Mouse (Mus musculus) layer of hippocampus, postnatal 10 days (tissue): ENCODE results near the gene Lmod2. TPM values are rescaled to one million over a fixed set of nuclear protein-coding genes. Genes with fewer than 3 reads are reported as not detected.

Source experiments
- DNase-seq, 2 experiments: peaks; one replicate each; pipeline ENCODE4 v3.0.0; 2021; ENCODE audit warnings: low spot score in 2 of 2
- long read RNA-seq: library from polyadenylated mRNA; stranded (forward); transcript quantifications from one replicate; pipeline ENCODE4 v2.0.0, GENCODE M21; 2023
- total RNA-seq, 2 experiments: library from RNA; stranded (reverse); gene quantifications; 2 replicates each; pipeline ENCODE4 v1.2.3; 2021

The Lmod2 gene
- not detected for total RNA-seq
- long read RNA-seq, result 0 reads

- no peak for DNase-seq
Observed at GRCm38 (mm10) chr6:24597500-24597899, at the start of gene Lmod2. Gene Lmod2, plus strand, starts transcription at chr6:24597762.

DNA sequence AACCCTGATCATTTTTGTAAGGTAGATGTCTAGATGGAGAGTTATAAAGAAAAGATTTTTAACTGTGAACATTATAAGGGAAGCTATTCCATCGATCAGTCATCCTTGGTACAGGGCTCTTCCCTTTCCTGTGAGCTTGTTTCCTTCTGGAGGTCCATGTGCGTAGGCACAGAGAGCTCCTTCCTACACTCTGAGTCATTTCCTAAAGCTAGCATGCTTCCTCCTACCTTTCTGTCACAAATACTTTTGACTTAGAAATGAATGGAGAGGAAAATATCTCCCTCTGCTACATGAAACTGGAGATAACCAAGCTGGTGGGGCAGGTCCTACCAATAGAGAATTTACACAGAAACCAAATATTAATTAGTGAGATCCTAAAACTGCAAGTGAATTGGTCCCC is 47.8 kb upstream of the Lmod2 start:
- no peak for DNase-seq

DNA sequence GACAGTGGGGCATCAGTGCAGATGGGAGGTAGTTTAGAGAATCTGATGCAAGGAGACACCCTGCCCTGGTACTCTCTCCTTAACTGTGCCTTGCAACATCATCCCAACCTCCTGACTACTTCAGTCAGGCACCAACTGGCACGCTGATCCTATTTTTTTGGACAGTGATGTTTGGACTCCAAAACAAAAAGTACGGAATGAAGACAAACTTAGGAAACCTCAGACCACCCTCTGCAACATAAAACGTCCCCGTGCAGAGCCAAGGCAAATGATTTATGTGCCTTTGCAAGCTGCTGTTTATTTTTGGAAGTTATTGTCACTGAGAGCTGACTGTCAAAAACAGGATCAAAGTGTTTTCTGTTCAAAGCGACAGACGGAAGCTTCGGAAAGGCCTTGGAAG is 45.5 kb upstream of the Lmod2 start:
- DNase-seq, result no peak

GRCm38 (mm10) chr6:24554427-24555086 is 43.0 kb upstream of the Lmod2 start:
- DNase-seq, result no peak

DNA sequence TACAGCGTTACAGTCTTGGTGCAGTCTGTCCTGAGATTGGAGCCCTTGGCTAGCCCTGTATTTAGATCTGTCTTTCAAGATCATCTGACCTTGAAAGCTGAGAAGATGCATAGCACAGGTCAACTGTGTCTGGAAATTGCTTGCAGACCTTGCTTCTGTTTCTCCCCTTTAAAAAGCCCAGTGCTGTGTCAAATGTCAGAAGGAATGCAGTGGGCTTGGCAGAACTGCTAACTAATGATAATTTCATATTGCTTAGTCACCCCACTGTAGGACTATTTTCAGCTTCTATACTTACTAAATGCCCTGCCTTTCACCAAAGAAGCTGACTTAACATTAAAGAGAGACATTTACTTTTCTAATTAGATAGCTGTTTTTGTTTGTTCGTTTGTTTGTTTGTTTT is 42.1 kb upstream of the Lmod2 start:
- no peak for DNase-seq

- peak; percentile 47 to 48 for DNase-seq
Observed at GRCm38 (mm10) chr6:24564081-24564480, 33.5 kb upstream of the Lmod2 start.

DNA sequence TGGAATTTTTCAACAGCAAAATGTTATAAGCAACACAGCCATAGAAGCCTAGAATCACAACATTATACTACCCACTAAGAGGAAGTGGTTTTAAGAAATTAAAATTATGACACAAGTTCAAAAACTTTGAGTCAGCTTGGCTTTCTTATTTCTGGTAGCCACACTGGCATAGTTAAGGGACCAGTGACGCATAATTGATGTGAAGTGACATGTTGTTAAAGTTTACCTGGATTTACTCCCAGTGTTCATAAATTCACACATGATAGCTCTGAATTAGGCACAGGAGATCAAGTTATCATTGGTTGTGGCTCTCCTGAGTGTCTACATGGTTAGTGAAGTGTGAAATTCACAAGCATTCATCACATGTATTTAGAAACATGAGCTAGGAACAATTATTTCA is 32.7 kb upstream of the Lmod2 start:
- DNase-seq, result no peak

GRCm38 (mm10) chr6:24568963-24569362 is 28.6 kb upstream of the Lmod2 start:
- DNase-seq, result no peak

GRCm38 (mm10) chr6:24569711-24570110 is 27.9 kb upstream of the Lmod2 start:
- DNase-seq, result no peak

GRCm38 (mm10) chr6:24570278-24570677 is 27.3 kb upstream of the Lmod2 start:
- DNase-seq, result no peak

- DNase-seq, result no peak
Observed at GRCm38 (mm10) chr6:24571126-24571525, 26.4 kb upstream of the Lmod2 start.

DNA sequence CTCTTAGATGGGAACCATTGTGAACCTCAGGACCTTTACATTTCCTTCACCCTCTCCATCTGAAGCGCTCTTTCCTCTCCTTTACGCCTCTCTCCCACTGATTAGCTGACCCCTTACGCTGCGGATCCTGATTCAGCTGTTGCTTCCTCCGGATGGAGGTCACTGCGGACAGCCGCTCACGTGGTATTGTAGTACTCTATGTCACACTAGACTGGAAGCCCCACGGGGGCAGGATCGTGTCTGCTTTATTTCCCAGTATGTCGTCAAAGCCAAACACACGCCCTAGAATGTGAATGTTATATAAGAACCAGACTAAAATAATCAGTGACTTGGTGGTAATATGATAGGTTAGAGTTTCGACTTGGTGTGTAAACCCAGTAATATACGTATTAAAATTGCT is 25.1 kb upstream of the Lmod2 start:
- no peak for DNase-seq

DNA sequence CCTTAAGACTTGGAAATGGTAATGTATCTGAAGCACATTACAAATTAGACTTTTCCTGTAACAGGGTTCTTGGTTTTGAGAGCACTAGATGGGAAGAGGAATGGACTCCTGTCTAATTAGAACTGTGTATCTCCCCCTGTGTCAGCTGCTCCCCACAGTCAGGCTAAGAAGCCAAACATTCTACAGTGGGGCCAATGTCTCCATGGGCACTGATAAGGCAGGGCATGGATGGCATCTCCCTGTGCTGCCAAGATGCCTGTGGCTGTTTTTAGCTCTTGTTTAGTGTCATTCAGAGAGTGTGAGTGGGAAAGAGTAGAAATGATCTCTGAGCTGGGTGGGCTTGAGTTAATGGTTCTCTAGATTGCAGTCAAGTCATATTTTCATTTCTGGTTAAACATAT is 24.2 kb upstream of the Lmod2 start:
- DNase-seq, result no peak

- DNase-seq, result no peak
Observed at GRCm38 (mm10) chr6:24583456-24583855, 14.1 kb upstream of the Lmod2 start.

DNA sequence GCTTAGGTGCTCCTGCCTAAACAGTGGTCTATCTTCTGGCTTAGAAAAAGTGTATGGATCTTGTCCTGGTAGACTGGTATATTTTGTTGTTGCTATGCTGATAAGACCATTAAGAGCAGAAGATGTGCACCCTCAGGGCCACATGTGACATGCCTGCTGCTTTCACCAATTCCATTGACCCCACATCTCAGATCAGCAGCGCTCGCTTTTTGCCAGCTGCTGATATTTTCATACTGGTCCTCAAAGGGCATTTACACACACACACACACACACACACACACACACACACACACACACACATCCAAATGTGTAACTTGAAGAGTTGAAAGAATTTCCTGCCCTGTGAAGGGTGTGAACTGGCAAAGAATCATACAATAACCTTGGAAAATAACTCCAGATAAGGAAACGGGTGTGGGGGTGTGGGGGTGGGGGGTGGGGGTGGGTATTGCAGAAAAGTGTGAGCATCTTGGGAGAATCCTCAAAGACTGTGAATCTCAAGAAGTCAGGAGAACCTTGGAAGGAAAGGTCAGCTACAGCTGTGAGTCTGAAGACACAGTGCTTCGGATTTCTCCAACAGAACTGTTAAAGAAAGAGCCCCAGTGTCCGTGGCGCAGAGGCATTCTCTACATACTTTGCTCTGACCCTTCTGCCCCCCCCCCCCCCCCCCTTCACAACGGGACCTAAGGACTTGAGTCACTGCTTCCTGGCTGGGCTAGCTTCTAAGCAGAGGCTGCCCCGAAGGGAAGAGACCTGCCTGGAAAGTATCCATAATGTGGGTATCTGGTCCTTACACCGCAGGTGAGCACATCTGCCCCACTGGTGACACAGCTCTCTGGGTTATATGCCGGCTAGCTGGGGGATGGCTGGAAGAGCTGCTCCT is 11.9 kb upstream of the Lmod2 start:
- no peak for DNase-seq

DNA sequence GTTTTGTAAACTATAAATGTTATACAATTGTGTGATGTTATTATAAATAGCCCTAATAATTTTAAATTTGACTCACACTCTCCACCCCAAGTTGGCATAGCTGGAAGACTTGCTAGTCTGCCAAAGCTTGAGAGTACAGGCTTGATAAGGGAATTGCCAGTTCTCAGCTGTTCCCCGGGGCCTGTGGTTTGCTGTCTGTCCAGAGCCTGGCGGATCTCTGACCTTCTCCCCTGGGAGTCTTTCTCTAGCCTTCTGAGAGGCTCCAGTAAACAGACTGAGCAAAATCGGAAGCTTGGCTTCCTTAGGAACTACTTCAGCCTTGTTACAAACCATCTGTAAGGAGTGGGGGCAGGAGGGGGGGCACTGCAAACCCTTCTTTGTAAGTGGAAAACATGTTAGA is 10.7 kb upstream of the Lmod2 start:
- DNase-seq, result no peak

DNA sequence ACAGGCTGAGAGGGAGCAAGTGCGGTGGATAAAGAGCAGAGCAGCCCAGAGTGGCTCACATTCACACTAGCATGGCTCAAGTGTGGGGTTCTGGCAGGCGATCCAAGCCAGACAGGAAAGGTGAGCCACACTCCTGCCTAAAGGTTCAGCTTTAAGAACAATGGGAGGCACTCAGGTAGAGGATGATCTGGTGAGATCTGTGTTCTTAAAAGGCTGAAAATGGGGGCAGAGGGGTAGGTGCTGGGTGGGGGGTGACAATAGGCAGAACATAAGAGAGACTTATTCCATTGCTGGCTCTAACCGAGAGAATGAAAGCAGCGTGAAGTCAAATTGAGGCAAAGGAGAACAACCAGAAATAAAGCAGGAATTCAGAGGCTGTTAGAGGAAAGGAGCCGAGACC is 7.3 kb upstream of the Lmod2 start:
- no peak for DNase-seq

- no peak for DNase-seq
Observed at GRCm38 (mm10) chr6:24591525-24592218, 5.9 kb upstream of the Lmod2 start.

DNA sequence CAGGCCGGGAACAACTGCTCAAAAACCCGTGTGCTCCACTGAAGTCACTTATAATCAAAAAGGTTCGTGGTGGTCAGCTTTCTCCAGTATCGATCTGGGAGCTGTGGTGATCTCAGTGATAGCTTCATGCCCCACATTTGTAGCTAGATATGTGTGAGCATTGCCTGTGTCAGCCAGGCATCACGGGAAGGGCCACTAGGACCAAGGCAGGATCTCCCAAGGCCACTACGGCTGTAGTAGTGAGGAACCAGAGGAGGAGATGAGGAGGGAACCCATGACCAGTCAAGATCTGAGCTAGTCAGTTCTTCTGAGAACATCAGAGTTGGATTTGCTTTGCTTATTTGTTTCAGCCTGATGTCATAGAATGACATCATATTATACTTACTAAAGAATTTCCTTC is 1.6 kb downstream of the Lmod2 start:
- DNase-seq, result no peak

DNA sequence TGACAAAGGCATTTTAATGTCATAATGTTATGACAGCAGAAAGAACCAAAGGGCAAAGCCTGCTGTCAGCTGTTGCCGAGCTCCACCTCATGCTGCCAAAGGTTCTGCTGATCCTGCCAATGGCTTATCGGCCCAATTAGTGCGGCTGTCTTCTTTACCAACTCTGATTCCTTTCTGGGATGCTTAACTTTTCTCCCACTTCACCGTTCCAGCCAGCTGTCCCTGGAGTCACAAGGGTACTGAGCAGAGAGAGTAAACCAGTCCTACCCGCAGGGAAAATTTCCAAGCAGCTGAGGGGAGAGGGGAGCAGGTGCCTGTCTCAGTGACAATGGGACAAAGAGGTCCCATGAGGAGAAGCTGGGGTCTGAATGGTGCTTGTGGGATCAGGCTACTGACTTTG is 2.1 kb downstream of the Lmod2 start:
- DNase-seq, result no peak

DNA sequence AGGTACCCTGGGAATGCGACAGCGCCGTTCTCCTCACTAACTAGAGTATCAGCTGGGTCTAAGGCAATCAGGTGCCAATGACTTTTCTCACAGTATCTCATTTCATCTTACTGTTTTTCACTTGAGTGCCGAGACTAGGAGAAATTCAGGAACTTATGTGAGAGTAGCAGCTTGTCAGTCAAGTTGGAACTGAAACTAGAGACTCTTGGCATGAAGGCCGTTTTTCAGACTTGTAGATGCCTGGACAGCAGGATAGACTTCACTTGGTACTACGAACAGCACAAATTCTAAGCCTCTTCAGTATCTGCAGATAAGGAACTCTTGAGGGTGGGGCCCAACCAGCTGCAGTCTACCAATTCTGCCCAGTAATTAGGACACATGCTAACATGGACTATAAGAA is 2.6 kb downstream of the Lmod2 start:
- no peak for DNase-seq

DNA sequence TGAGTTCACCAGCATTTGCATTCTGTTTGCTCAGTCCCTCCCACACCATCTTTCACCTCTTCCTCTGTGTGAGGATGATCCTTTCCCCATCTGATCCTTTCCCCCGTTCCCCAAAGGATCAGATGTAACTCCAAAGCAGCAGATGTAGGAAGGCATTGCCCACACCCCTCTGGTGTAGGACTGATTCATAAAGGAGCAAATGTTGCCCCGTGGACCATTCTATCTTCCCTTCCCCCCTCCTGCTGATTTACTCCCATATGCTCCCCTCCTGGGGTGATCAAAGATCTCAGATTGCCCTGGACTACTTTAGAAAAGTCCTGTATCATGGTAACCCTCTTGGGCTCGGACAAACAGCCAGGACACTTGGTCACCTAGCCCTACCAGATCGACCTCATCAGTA is 3.2 kb downstream of the Lmod2 start:
- no peak for DNase-seq
